In genomic region chr5:149496401-149497066, GRCm38 (mm10) we compare ENCODE assay signal across 19 mouse cellular contexts. TPM values are rescaled to one million over a fixed set of nuclear protein-coding genes. Genes with fewer than 3 reads are reported as not detected.
A peak's percentile ranks its signal among the peaks of the same experiment; 100 is the strongest.
DNase-seq lines count a peak whose midpoint lies in the region; ATAC-seq lines count a peak whose summit lies in the region.
"Had no signal": no experiment of that assay in that cellular context is flagged by ENCODE, and none has a peak within 500 bp of the region (broad histone marks: within the 10 kb centered on the region; RNA-seq: fewer than 3 reads in every experiment).

No protein-coding gene starts in this region.

- H3K4me2 ChIP-seq in heart, embryonic 11.5 days, result no peak overlapping the region
- no peak overlapping the region for H3K4me2 ChIP-seq in hindbrain, embryonic 11.5 days (replicated peaks; ENCODE audit: low read depth, low read length)
- no peak overlapping the region for H3K4me2 ChIP-seq in midbrain, embryonic 13.5 days (replicated peaks)
- H3K4me2 ChIP-seq in neural tube, embryonic 15.5 days, result 0 out of 2 replicates have a peak overlapping the region, but pooled peaks have one; percentile 2
- H3K4me2 ChIP-seq: embryonic facial prominence, embryonic 12.5 days; heart, embryonic 13.5 days; liver, embryonic 13.5 days had no signal

- H3K27ac ChIP-seq in heart, embryonic 11.5 days (ENCODE audit: low read depth, low read length), result no peak overlapping the region
- H3K27ac ChIP-seq in hindbrain, embryonic 11.5 days (ENCODE audit: low read depth, low read length), result peak overlapping the region; percentile 89
- peak overlapping the region; percentile 90 for H3K27ac ChIP-seq in midbrain, embryonic 13.5 days
- peak overlapping the region; percentile 90 for H3K27ac ChIP-seq in neural tube, embryonic 15.5 days (replicated peaks)
- H3K27ac ChIP-seq: embryonic facial prominence, embryonic 12.5 days; heart, embryonic 13.5 days; limb, embryonic 10.5 days; liver, embryonic 13.5 days had no signal

- no peak overlapping the region for H3K9ac ChIP-seq in heart, embryonic 11.5 days (ENCODE audit: low read depth, low read length)
- H3K9ac ChIP-seq in hindbrain, embryonic 11.5 days (ENCODE audit: low read depth, low read length), result no peak overlapping the region
- no peak overlapping the region for H3K9ac ChIP-seq in midbrain, embryonic 13.5 days (replicated peaks)
- H3K9ac ChIP-seq in neural tube, embryonic 15.5 days (replicated peaks), result no peak overlapping the region
- H3K9ac ChIP-seq: embryonic facial prominence, embryonic 12.5 days; heart, embryonic 13.5 days; liver, embryonic 13.5 days had no signal

- peak; percentile 81 for DNase-seq in heart, adult 11 months
- no peak for DNase-seq in hindbrain, embryonic 11.5 days (ENCODE audit: low spot score)
- no peak for DNase-seq in layer of hippocampus, postnatal 10 days (ENCODE audit: low spot score in 2 of 2)
- DNase-seq in T-cell, adult 2 months (ENCODE audit: low spot score), result no peak
- DNase-seq in thymus, postnatal 0 days (ENCODE audit: low spot score), result no peak
- DNase-seq: cerebellum, adult 9-11 months; gastrocnemius, postnatal 14 days; kidney, adult 8-10 months; liver, embryonic 13.5 days; lung, postnatal 10 days; right cerebral cortex, postnatal 25 days had no signal

- ATAC-seq in heart, embryonic 11.5 days (replicated peaks; ENCODE audit: insufficient number of reproducible peaks, low FRiP score, low TSS enrichment), result no peak
- peak; percentile 81 for ATAC-seq in hindbrain, embryonic 11.5 days (ENCODE audit: low FRiP score)
- peak; percentile 84 for ATAC-seq in midbrain, embryonic 13.5 days
- ATAC-seq in neural tube, embryonic 15.5 days (ENCODE audit: low FRiP score), result peak; percentile 54

- no peaks in the 10 kb centered on the region for H3K9me3 ChIP-seq in heart, embryonic 11.5 days (replicated peaks; ENCODE audit: control insufficient read depth, low read length)
- no peaks in the 10 kb centered on the region for H3K9me3 ChIP-seq in hindbrain, embryonic 11.5 days (ENCODE audit: control insufficient read depth, low read length)
- no peaks in the 10 kb centered on the region for H3K9me3 ChIP-seq in midbrain, embryonic 13.5 days
- H3K9me3 ChIP-seq in neural tube, embryonic 15.5 days (replicated peaks), result no peaks in the 10 kb centered on the region
- H3K9me3 ChIP-seq: embryonic facial prominence, embryonic 12.5 days; heart, embryonic 13.5 days; limb, embryonic 10.5 days; liver, embryonic 13.5 days had no signal

- no peak overlapping the region for H3K4me3 ChIP-seq in heart, embryonic 11.5 days (ENCODE audit: low read depth, low read length)
- no peak overlapping the region for H3K4me3 ChIP-seq in hindbrain, embryonic 11.5 days (ENCODE audit: low read depth, low read length)
- no peak overlapping the region for H3K4me3 ChIP-seq in midbrain, embryonic 13.5 days (replicated peaks)
- H3K4me3 ChIP-seq in neural tube, embryonic 15.5 days (replicated peaks), result no peak overlapping the region
- H3K4me3 ChIP-seq: embryonic facial prominence, embryonic 12.5 days; heart, embryonic 13.5 days; limb, embryonic 10.5 days; liver, embryonic 13.5 days had no signal

- H3K4me1 ChIP-seq in heart, embryonic 11.5 days (ENCODE audit: control insufficient read depth, insufficient read depth, low read length), result 0 out of 2 replicates have a peak, but pooled peaks cover 3% of the 10 kb centered on the region
- peaks cover 9% of the 10 kb centered on the region; the same call in 1 of the 2 replicates for H3K4me1 ChIP-seq in hindbrain, embryonic 11.5 days (replicated peaks; ENCODE audit: control insufficient read depth, insufficient read depth, low read length)
- peaks cover 32% of the 10 kb centered on the region for H3K4me1 ChIP-seq in midbrain, embryonic 13.5 days (replicated peaks)
- peaks cover 33% of the 10 kb centered on the region for H3K4me1 ChIP-seq in neural tube, embryonic 15.5 days
- H3K4me1 ChIP-seq: liver, embryonic 13.5 days had no signal

- H3K27me3 ChIP-seq in heart, embryonic 11.5 days (ENCODE audit: control insufficient read depth, insufficient read depth, low read length), result no peaks in the 10 kb centered on the region
- no peaks in the 10 kb centered on the region for H3K27me3 ChIP-seq in hindbrain, embryonic 11.5 days (ENCODE audit: control insufficient read depth, insufficient read depth, low read length)
- H3K27me3 ChIP-seq in midbrain, embryonic 13.5 days, result peaks cover 3% of the 10 kb centered on the region; the same call in 1 of the 2 replicates
- H3K27me3 ChIP-seq in neural tube, embryonic 15.5 days (replicated peaks), result no peaks in the 10 kb centered on the region
- H3K27me3 ChIP-seq: liver, embryonic 13.5 days had no signal

- WGBS in heart, embryonic 11.5 days (ENCODE audit: insufficient replicate concordance), result 73% methylated on average over 12 of the region's 12 CpGs
- WGBS in hindbrain, embryonic 11.5 days, result 39% methylated on average over 12 of the region's 12 CpGs
- WGBS in midbrain, embryonic 13.5 days, result 30% methylated on average over 12 of the region's 12 CpGs
- WGBS in neural tube, embryonic 15.5 days, result 16% methylated on average over 12 of the region's 12 CpGs

- no peaks in the 10 kb centered on the region for H3K36me3 ChIP-seq in heart, embryonic 11.5 days (ENCODE audit: control insufficient read depth, insufficient read depth, low read length)
- no peaks in the 10 kb centered on the region for H3K36me3 ChIP-seq in hindbrain, embryonic 11.5 days (ENCODE audit: control insufficient read depth, insufficient read depth, low read length)
- H3K36me3 ChIP-seq in midbrain, embryonic 13.5 days, result no peaks in the 10 kb centered on the region
- no peaks in the 10 kb centered on the region for H3K36me3 ChIP-seq in neural tube, embryonic 15.5 days
- H3K36me3 ChIP-seq: embryonic facial prominence, embryonic 12.5 days; heart, embryonic 13.5 days; limb, embryonic 10.5 days; liver, embryonic 13.5 days had no signal

RNA-seq across cellular contexts. Expression of gene Wdr95, which starts 31.9 kb away (rescaled TPM):
- 0.09 TPM in 1 of 2 replicates, not detected in the other for polyA plus RNA-seq in heart, embryonic 11.5 days (2014; fragmentation: Nextera tagmentation; extraction: Ambion mirVana)
- not detected in 2 replicates for polyA plus RNA-seq in hindbrain, embryonic 11.5 days (2014; fragmentation: Nextera tagmentation; extraction: Ambion mirVana)
- 0.11 TPM in 1 of 2 replicates, not detected in the other for polyA plus RNA-seq in midbrain, embryonic 13.5 days (2015; fragmentation: Nextera tagmentation; extraction: Ambion mirVana)
- polyA plus RNA-seq in neural tube, embryonic 15.5 days (2015; fragmentation: Nextera tagmentation; extraction: Ambion mirVana), result 0.12 and 0.36 TPM in 2 replicates
- 1 to 10 TPM in 1 of 2 experiments, under 1 TPM in 1; 0.91 to 2.1 TPM for total RNA-seq in layer of hippocampus, postnatal 10 days (2021)
- 0.07 and 0.31 TPM in 2 replicates for polyA plus RNA-seq in thymus, postnatal 0 days (2015; fragmentation: Nextera tagmentation; extraction: Ambion mirVana)
- total RNA-seq: adrenal gland, adult 18-20 months; gastrocnemius, postnatal 14 days had no signal
- polyA plus RNA-seq: heart, embryonic 13.5 days; limb, embryonic 10.5 days; liver, embryonic 13.5 days; stomach, embryonic 14.5 days had no signal

RNA-seq across cellular contexts. Expression of gene Tex26, which starts 57.1 kb away (rescaled TPM):
- polyA plus RNA-seq in heart, embryonic 11.5 days (2014; fragmentation: Nextera tagmentation; extraction: Ambion mirVana), result 0.52 and 0.57 TPM in 2 replicates
- polyA plus RNA-seq in hindbrain, embryonic 11.5 days (2014; fragmentation: Nextera tagmentation; extraction: Ambion mirVana), result 0.85 and 1.4 TPM in 2 replicates
- polyA plus RNA-seq in midbrain, embryonic 13.5 days (2015; fragmentation: Nextera tagmentation; extraction: Ambion mirVana), result 2.3 and 2.5 TPM in 2 replicates
- 0.73 and 0.78 TPM in 2 replicates for polyA plus RNA-seq in neural tube, embryonic 15.5 days (2015; fragmentation: Nextera tagmentation; extraction: Ambion mirVana)
- total RNA-seq in layer of hippocampus, postnatal 10 days (2021), result under 1 TPM; 0.50 to 0.69 TPM
- 0.44 and 0.91 TPM in 2 replicates for polyA plus RNA-seq in thymus, postnatal 0 days (2015; fragmentation: Nextera tagmentation; extraction: Ambion mirVana)
- total RNA-seq: adrenal gland, adult 18-20 months had no signal
